Mouse (Mus musculus) forebrain, embryonic 11.5 days (tissue): Measurements from ENCODE around the gene Ucp3. TPM values are rescaled to one million over a fixed set of nuclear protein-coding genes. Genes with fewer than 3 reads are reported as not detected.

Experiments
- ATAC-seq: fragments of 200-750 bp; cut with Nextera tagmentation; replicated peaks from 2 replicates; pipeline ENCODE4 v1.8.0; 2017; ENCODE audit warnings: moderate TSS enrichment; ENCODE audit not compliant: low FRiP score
- DNase-seq: peaks from one replicate; pipeline ENCODE4 v3.0.0-alpha.2; 2017; ENCODE audit warnings: low spot score
- H3K27ac ChIP-seq: fragments of 300-500 bp; sonication (generic); 2 replicates; pipeline ENCODE4 v1.5.1; 2014; ENCODE audit warnings: low read depth, low read length
- H3K27me3 ChIP-seq: fragments of 300-500 bp; sonication (generic); 2 replicates; pipeline ENCODE4 v1.6.1; 2014; ENCODE audit warnings: mild to moderate bottlenecking, low read length, mixed read lengths; ENCODE audit not compliant: control insufficient read depth, insufficient read depth
- H3K36me3 ChIP-seq: fragments of 300-500 bp; sonication (generic); 2 replicates; pipeline ENCODE4 v1.6.1; 2014; ENCODE audit warnings: mild to moderate bottlenecking, low read length, moderate library complexity, mixed read lengths; ENCODE audit not compliant: control insufficient read depth, insufficient read depth
- H3K4me1 ChIP-seq: fragments of 300-500 bp; sonication (generic); replicated peaks from 2 replicates; pipeline ENCODE4 v1.6.1; 2014; ENCODE audit warnings: low read length, mixed read lengths; ENCODE audit not compliant: control insufficient read depth, insufficient read depth
- H3K4me2 ChIP-seq: fragments of 300-500 bp; sonication (generic); 2 replicates; pipeline ENCODE4 v1.6.1; 2014; ENCODE audit warnings: low read depth, mild to moderate bottlenecking, low read length, moderate library complexity, mixed read lengths; ENCODE audit not compliant: severe bottlenecking
- H3K4me3 ChIP-seq: fragments of 300-500 bp; sonication (generic); 2 replicates; pipeline ENCODE4 v1.5.1; 2014; ENCODE audit warnings: low read depth, low read length
- H3K9ac ChIP-seq: fragments of 300-500 bp; sonication (generic); 2 replicates; pipeline ENCODE4 v1.6.1; 2014; ENCODE audit warnings: low read length
- H3K9me3 ChIP-seq: fragments of 300-500 bp; sonication (generic); 2 replicates; pipeline ENCODE4 v1.6.1; 2016; ENCODE audit warnings: low read length, mixed read lengths; ENCODE audit not compliant: control insufficient read depth
- WGBS: fragments of 180-500 bp; shearing (Covaris S2); extraction: QIAGEN DNeasy Blood & Tissue Kit; methylation state at CpG from one replicate; pipeline ENCODE4 v1.1.7; 2014; 5-methylcytosine and 5-hydroxymethylcytosine counted together
- polyA plus RNA-seq: library from polyadenylated mRNA; unstranded; fragments of >200 nt; fragmentation: Nextera tagmentation; extraction: Ambion mirVana; gene quantifications from 2 replicates; pipeline ENCODE4 v1.2.1, GENCODE M21; 2014

Ucp3 gene
- not detected in 2 replicates for polyA plus RNA-seq

GRCm38 (mm10) chr7:100472777-100473176 is at the start of gene Ucp3:
Ucp3 (plus strand) TSS chr7:100472990.
- ATAC-seq (no peak), DNase-seq (no peak)
- Histone ChIP-seq H3K27me3 (no peaks in the 10 kb centered on the region), H3K36me3 (no peaks in the 10 kb centered on the region; the same call in 1 of the 2 replicates), H3K4me1 (no peaks in the 10 kb centered on the region), H3K4me3 (no peak within 1 kb of the TSS), H3K9me3 (no peaks in the 10 kb centered on the region), H3K9ac (no peak within 1 kb of the TSS), H3K27ac (no peak within 1 kb of the TSS), H3K4me2 (no peak within 1 kb of the TSS)
- 90% methylated on average over 6 of the region's 6 CpGs for whole genome bisulfite sequencing

GRCm38 (mm10) chr7:100425795-100426194 is 47.0 kb upstream of the Ucp3 start:
- 91% methylated on average over 3 of the region's 3 CpGs for WGBS
- no peak for ATAC-seq
- H3K36me3 ChIP-seq, result peaks cover 13% of the 10 kb centered on the region; the same call in 1 of the 2 replicates

GRCm38 (mm10) chr7:100429102-100429501 is 43.7 kb upstream of the Ucp3 start:
- Histone ChIP-seq H3K9ac (no peak overlapping the region), H3K4me2 (no peak overlapping the region), H3K4me3 (no peak overlapping the region), H3K4me1 (no peaks in the 10 kb centered on the region), H3K27me3 (no peaks in the 10 kb centered on the region), H3K9me3 (no peaks in the 10 kb centered on the region), H3K27ac (no peak overlapping the region), H3K36me3 (peaks cover 18% of the 10 kb centered on the region; the same call in 1 of the 2 replicates)
- no peak for ATAC-seq
- 69% methylated on average over 3 of the region's 3 CpGs for WGBS
- DNase-seq, result peak; percentile 56

More at GRCm38 (mm10) chr7:100425795-100426194, 47.0 kb upstream of the Ucp3 start:
- Histone ChIP-seq H3K9ac (no peak overlapping the region), H3K27me3 (no peaks in the 10 kb centered on the region), H3K27ac (no peak overlapping the region), H3K4me3 (no peak overlapping the region), H3K4me1 (no peaks in the 10 kb centered on the region), H3K4me2 (no peak overlapping the region), H3K9me3 (no peaks in the 10 kb centered on the region)
- DNase-seq, result no peak

GRCm38 (mm10) chr7:100429911-100430310 is 42.9 kb upstream of the Ucp3 start:
- no peaks in the 10 kb centered on the region for H3K4me1 ChIP-seq
- H3K27ac ChIP-seq, result no peak overlapping the region
- no peak overlapping the region for H3K4me2 ChIP-seq
- H3K36me3 ChIP-seq, result peaks cover 18% of the 10 kb centered on the region; the same call in 1 of the 2 replicates
- DNase-seq (no peak), ATAC-seq (no peak)
- H3K27me3 ChIP-seq, result no peaks in the 10 kb centered on the region
- H3K9ac ChIP-seq, result no peak overlapping the region
- WGBS, result 93% methylated on average over 11 of the region's 11 CpGs
- no peaks in the 10 kb centered on the region for H3K9me3 ChIP-seq
- no peak overlapping the region for H3K4me3 ChIP-seq

GRCm38 (mm10) chr7:100431103-100431502 is 41.7 kb upstream of the Ucp3 start:
- no peaks in the 10 kb centered on the region for H3K9me3 ChIP-seq
- ATAC-seq, result no peak
- no peak overlapping the region for H3K4me3 ChIP-seq
- no peaks in the 10 kb centered on the region for H3K4me1 ChIP-seq
- H3K27ac ChIP-seq, result no peak overlapping the region
- H3K4me2 ChIP-seq, result no peak overlapping the region
- DNase-seq, result no peak
- H3K36me3 ChIP-seq, result peaks cover 22% of the 10 kb centered on the region; the same call in 1 of the 2 replicates
- H3K9ac ChIP-seq, result no peak overlapping the region
- no peaks in the 10 kb centered on the region for H3K27me3 ChIP-seq
- WGBS, result 86% methylated on average over 5 of the region's 5 CpGs

GRCm38 (mm10) chr7:100433295-100433694 is 39.5 kb upstream of the Ucp3 start:
- Histone ChIP-seq H3K27me3 (no peaks in the 10 kb centered on the region), H3K4me3 (no peak overlapping the region), H3K4me2 (no peak overlapping the region), H3K9ac (no peak overlapping the region), H3K9me3 (no peaks in the 10 kb centered on the region), H3K4me1 (no peaks in the 10 kb centered on the region), H3K36me3 (peaks cover 27% of the 10 kb centered on the region; the same call in 1 of the 2 replicates), H3K27ac (no peak overlapping the region)
- no peak for DNase-seq
- no peak for ATAC-seq
- 93% methylated on average over 6 of the region's 6 CpGs for WGBS

GRCm38 (mm10) chr7:100443728-100444127 is 29.1 kb upstream of the Ucp3 start:
- ATAC-seq (no peak), DNase-seq (no peak)
- Histone ChIP-seq H3K9me3 (no peaks in the 10 kb centered on the region), H3K27ac (no peak overlapping the region), H3K36me3 (peaks cover 6% of the 10 kb centered on the region; the same call in 1 of the 2 replicates), H3K4me3 (no peak overlapping the region), H3K9ac (no peak overlapping the region), H3K27me3 (no peaks in the 10 kb centered on the region), H3K4me1 (no peaks in the 10 kb centered on the region), H3K4me2 (no peak overlapping the region)
- WGBS, result 94% methylated on average over 4 of the region's 4 CpGs

GRCm38 (mm10) chr7:100446271-100446670 is 26.5 kb upstream of the Ucp3 start:
- Histone ChIP-seq H3K4me1 (no peaks in the 10 kb centered on the region), H3K9me3 (no peaks in the 10 kb centered on the region), H3K4me3 (no peak overlapping the region), H3K27me3 (no peaks in the 10 kb centered on the region), H3K9ac (no peak overlapping the region), H3K4me2 (no peak overlapping the region), H3K27ac (no peak overlapping the region), H3K36me3 (peaks cover 10% of the 10 kb centered on the region; the same call in 1 of the 2 replicates)
- ATAC-seq (no peak), DNase-seq (no peak)
- WGBS, result 97% methylated on average over 5 of the region's 5 CpGs

GRCm38 (mm10) chr7:100448530-100448929 is 24.3 kb upstream of the Ucp3 start:
- H3K4me3 ChIP-seq, result no peak overlapping the region
- H3K9ac ChIP-seq, result no peak overlapping the region
- no peaks in the 10 kb centered on the region for H3K27me3 ChIP-seq
- H3K9me3 ChIP-seq, result no peaks in the 10 kb centered on the region
- H3K36me3 ChIP-seq, result peaks cover 15% of the 10 kb centered on the region; the same call in 1 of the 2 replicates
- WGBS, result 96% methylated on average over 12 of the region's 12 CpGs
- ATAC-seq (no peak), DNase-seq (no peak)
- no peak overlapping the region for H3K27ac ChIP-seq
- no peaks in the 10 kb centered on the region for H3K4me1 ChIP-seq
- H3K4me2 ChIP-seq, result no peak overlapping the region
